Mouse (Mus musculus) heart, embryonic 15.5 days (tissue): ENCODE measurements at regions not wholly inside any gene's neighbourhood (a gene's known extent, or its start where the extent isn't known, plus 50 kb on each side); places are given as distances from the start of the nearest gene placed in this dataset.
A peak's percentile ranks its signal among the peaks of the same experiment; 100 is the strongest.

Source experiments
- ATAC-seq: fragments of 200-750 bp; cut with Nextera tagmentation; replicated peaks from 2 replicates; pipeline ENCODE4 v1.8.0; 2017; ENCODE audit warnings: low read depth, moderate TSS enrichment; ENCODE audit not compliant: insufficient number of reproducible peaks, insufficient read depth, low FRiP score
- H3K27ac ChIP-seq: fragments of 300-500 bp; sonication (generic); 2 replicates; pipeline ENCODE4 v1.5.1; 2015; ENCODE audit warnings: mild to moderate bottlenecking, inconsistent platforms
- H3K27me3 ChIP-seq: fragments of 300-500 bp; sonication (generic); 2 replicates; pipeline ENCODE4 v1.6.1; 2015; ENCODE audit warnings: inconsistent platforms
- H3K36me3 ChIP-seq: fragments of 300-500 bp; sonication (generic); 2 replicates; pipeline ENCODE4 v1.6.1; 2015; ENCODE audit warnings: mild to moderate bottlenecking, inconsistent platforms
- H3K4me1 ChIP-seq: fragments of 300-500 bp; sonication (generic); replicated peaks from 2 replicates; pipeline ENCODE4 v1.6.1; 2015; ENCODE audit warnings: inconsistent platforms
- H3K4me2 ChIP-seq: fragments of 300-500 bp; sonication (generic); 2 replicates; pipeline ENCODE4 v1.6.1; 2015; ENCODE audit warnings: inconsistent platforms, mild to moderate bottlenecking, moderate library complexity
- H3K4me3 ChIP-seq: fragments of 300-500 bp; sonication (generic); 2 replicates; pipeline ENCODE4 v1.5.1; 2015; ENCODE audit warnings: mild to moderate bottlenecking, inconsistent platforms
- H3K9ac ChIP-seq: fragments of 300-500 bp; sonication (generic); 2 replicates; pipeline ENCODE4 v1.6.1; 2015; ENCODE audit warnings: mild to moderate bottlenecking, inconsistent platforms
- H3K9me3 ChIP-seq: fragments of 300-500 bp; sonication (generic); replicated peaks from 2 replicates; pipeline ENCODE4 v1.6.1; 2016; ENCODE audit warnings: inconsistent platforms
- WGBS: fragments of 180-500 bp; shearing (Covaris S2); methylation state at CpG from one replicate; pipeline ENCODE4 v1.1.7; 2015; ENCODE audit warnings: mixed read lengths; 5-methylcytosine and 5-hydroxymethylcytosine counted together

GRCm38 (mm10) chr3:21479846-21480245 lies 596.6 kb upstream of the Tbl1xr1 start:
- H3K9me3 ChIP-seq = no peaks in the 10 kb centered on the region

DNA sequence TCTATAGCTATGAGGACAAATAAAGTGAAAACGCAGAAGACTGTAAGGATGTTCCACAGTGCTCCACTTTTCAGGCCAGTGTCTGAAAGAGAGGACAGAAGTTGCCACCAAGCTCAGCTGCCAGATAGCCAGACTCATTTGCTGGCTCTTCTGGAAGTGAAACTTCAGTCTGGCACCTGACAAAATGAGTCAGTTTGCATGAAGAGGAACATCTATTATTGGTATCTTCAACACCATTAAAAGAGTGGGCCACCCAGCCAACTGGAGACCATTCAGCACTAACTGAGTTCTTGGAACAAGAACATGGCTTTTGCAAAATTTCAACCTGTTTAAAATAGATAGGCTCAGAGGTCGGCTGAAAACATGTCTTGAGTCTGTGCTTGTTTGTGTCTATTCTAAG lies 592.4 kb upstream of the Tbl1xr1 start:
- H3K4me2 ChIP-seq = no peak overlapping the region
- no peaks in the 10 kb centered on the region for H3K9me3 ChIP-seq
- no peak overlapping the region for H3K9ac ChIP-seq
- H3K4me3 ChIP-seq = no peak overlapping the region
- H3K27me3 ChIP-seq = no peaks in the 10 kb centered on the region
- 75% methylated on average over 2 of the region's 2 CpGs for WGBS
- H3K27ac ChIP-seq = no peak overlapping the region
- H3K4me1 ChIP-seq = peaks cover 4% of the 10 kb centered on the region; the same call in 1 of the 2 replicates
- no peak for ATAC-seq
- no peaks in the 10 kb centered on the region for H3K36me3 ChIP-seq

More at GRCm38 (mm10) chr3:21479846-21480245, 596.6 kb upstream of the Tbl1xr1 start:
- Histone ChIP-seq H3K27ac (no peak overlapping the region), H3K4me3 (no peak overlapping the region), H3K36me3 (no peaks in the 10 kb centered on the region), H3K4me1 (peaks cover 5% of the 10 kb centered on the region; the same call in 1 of the 2 replicates), H3K4me2 (no peak overlapping the region), H3K27me3 (no peaks in the 10 kb centered on the region), H3K9ac (no peak overlapping the region)
- ATAC-seq = no peak

DNA sequence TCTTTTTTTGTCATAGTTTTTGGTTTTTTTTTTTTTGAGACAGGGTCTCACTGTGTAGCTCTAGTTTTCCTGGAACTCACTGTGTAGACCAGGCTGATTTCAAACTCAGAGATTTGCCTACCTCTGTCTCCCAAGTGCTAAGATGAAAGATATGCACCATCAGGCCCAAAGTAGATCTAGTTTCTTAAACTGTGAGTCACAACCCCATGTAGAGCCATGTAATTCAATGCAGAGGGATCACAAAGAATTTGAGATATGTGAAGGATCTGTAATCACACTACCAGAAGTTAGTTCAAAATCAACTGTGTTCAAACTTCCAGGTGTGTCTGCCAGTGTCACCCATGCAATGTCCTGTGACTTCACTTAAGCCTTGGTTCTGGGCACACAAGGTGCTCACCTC lies 591.0 kb upstream of the Tbl1xr1 start:
- no peak for ATAC-seq
- H3K4me1 ChIP-seq = no peaks in the 10 kb centered on the region
- no peaks in the 10 kb centered on the region for H3K9me3 ChIP-seq
- no peak overlapping the region for H3K4me2 ChIP-seq
- no peak overlapping the region for H3K9ac ChIP-seq
- H3K27ac ChIP-seq = no peak overlapping the region
- H3K36me3 ChIP-seq = no peaks in the 10 kb centered on the region
- no peaks in the 10 kb centered on the region for H3K27me3 ChIP-seq
- no peak overlapping the region for H3K4me3 ChIP-seq

DNA sequence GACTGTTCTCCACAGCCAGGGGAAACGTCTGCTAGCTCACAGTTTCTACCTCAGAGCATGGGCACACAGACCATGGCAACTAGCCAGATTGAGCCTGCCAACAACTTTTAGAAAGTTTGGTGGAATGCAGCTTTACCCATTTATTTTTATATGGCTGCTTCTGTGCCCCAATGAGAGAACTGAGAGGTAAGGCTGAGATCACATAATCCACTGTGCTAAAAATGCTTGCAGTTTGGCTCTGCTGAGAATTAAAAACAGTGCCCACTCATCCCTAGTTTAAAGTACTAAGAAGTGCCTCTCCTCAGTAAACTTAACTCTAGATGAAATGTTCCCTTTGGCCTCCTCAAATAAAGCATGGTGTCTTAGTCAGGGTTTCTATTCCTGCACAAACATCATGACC lies 586.9 kb upstream of the Tbl1xr1 start:
- H3K4me3 ChIP-seq = no peak overlapping the region
- H3K27ac ChIP-seq = no peak overlapping the region
- H3K4me2 ChIP-seq = no peak overlapping the region
- no peaks in the 10 kb centered on the region for H3K36me3 ChIP-seq
- H3K4me1 ChIP-seq = no peaks in the 10 kb centered on the region
- no peaks in the 10 kb centered on the region for H3K9me3 ChIP-seq
- no peak overlapping the region for H3K9ac ChIP-seq
- no peaks in the 10 kb centered on the region for H3K27me3 ChIP-seq
- ATAC-seq = no peak
- WGBS = 62% methylated on average over 1 of the region's 1 CpGs

- no peak for ATAC-seq
- Histone ChIP-seq H3K9ac (no peak overlapping the region), H3K4me1 (peaks cover 18% of the 10 kb centered on the region), H3K36me3 (no peaks in the 10 kb centered on the region), H3K4me3 (no peak overlapping the region), H3K27me3 (no peaks in the 10 kb centered on the region), H3K4me2 (no peak overlapping the region), H3K9me3 (no peaks in the 10 kb centered on the region), H3K27ac (no peak overlapping the region)
- 50% methylated on average over 3 of the region's 3 CpGs for WGBS
These were observed 584.0 kb upstream of the Tbl1xr1 start for GRCm38 (mm10) chr3:21492413-21492812.

- no peak for ATAC-seq
These were observed 583.1 kb upstream of the Tbl1xr1 start for GRCm38 (mm10) chr3:21493384-21493783.

GRCm38 (mm10) chr3:21494904-21495303 lies 581.5 kb upstream of the Tbl1xr1 start:
- Histone ChIP-seq H3K36me3 (no peaks in the 10 kb centered on the region), H3K4me1 (peaks cover 20% of the 10 kb centered on the region), H3K27me3 (no peaks in the 10 kb centered on the region), H3K27ac (no peak overlapping the region), H3K4me3 (no peak overlapping the region), H3K4me2 (no peak overlapping the region), H3K9me3 (no peaks in the 10 kb centered on the region), H3K9ac (no peak overlapping the region)
- 66% methylated on average over 3 of the region's 3 CpGs for WGBS
- no peak for ATAC-seq

More at GRCm38 (mm10) chr3:21493384-21493783, 583.1 kb upstream of the Tbl1xr1 start:
- Histone ChIP-seq H3K9ac (no peak overlapping the region), H3K27ac (no peak overlapping the region), H3K36me3 (no peaks in the 10 kb centered on the region), H3K4me2 (no peak overlapping the region), H3K4me3 (no peak overlapping the region), H3K27me3 (no peaks in the 10 kb centered on the region), H3K4me1 (peaks cover 20% of the 10 kb centered on the region), H3K9me3 (no peaks in the 10 kb centered on the region)
- 85% methylated on average over 6 of the region's 6 CpGs for WGBS

- Histone ChIP-seq H3K27me3 (no peaks in the 10 kb centered on the region), H3K9ac (no peak overlapping the region), H3K9me3 (no peaks in the 10 kb centered on the region), H3K4me2 (no peak overlapping the region), H3K27ac (no peak overlapping the region), H3K36me3 (no peaks in the 10 kb centered on the region), H3K4me3 (no peak overlapping the region), H3K4me1 (peaks cover 20% of the 10 kb centered on the region)
- 32% methylated on average over 5 of the region's 5 CpGs for WGBS
- ATAC-seq = no peak
These were observed 580.8 kb upstream of the Tbl1xr1 start for GRCm38 (mm10) chr3:21495651-21496050.

GRCm38 (mm10) chr3:21496166-21496565 lies 580.3 kb upstream of the Tbl1xr1 start:
- no peaks in the 10 kb centered on the region for H3K36me3 ChIP-seq
- no peak overlapping the region for H3K4me2 ChIP-seq
- peaks cover 20% of the 10 kb centered on the region for H3K4me1 ChIP-seq
- H3K9ac ChIP-seq = no peak overlapping the region
- ATAC-seq = no peak
- no peak overlapping the region for H3K4me3 ChIP-seq
- no peaks in the 10 kb centered on the region for H3K27me3 ChIP-seq
- no peaks in the 10 kb centered on the region for H3K9me3 ChIP-seq
- H3K27ac ChIP-seq = no peak overlapping the region
- 79% methylated on average over 2 of the region's 2 CpGs for WGBS

DNA sequence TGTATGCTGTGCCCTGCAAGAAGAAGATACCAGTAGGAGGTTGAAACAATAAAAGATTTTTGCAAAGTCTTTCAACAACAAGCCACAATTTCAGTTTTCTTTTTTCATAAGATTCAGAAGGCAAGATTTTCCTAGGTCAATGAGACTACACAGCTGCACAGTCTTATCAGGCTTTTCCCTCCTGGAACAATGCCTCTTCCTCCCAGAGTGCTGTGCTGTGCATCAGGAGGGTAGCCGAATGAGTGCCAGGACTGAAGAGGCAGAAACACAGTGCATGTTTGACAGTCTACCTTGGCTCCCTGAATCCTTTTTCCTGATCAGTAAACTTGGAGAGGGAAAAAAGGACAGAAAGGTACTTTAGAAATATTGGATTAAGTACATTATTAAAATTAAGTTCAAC lies 579.4 kb upstream of the Tbl1xr1 start:
- Histone ChIP-seq H3K9ac (no peak overlapping the region), H3K27me3 (no peaks in the 10 kb centered on the region), H3K9me3 (no peaks in the 10 kb centered on the region), H3K4me1 (peaks cover 20% of the 10 kb centered on the region), H3K4me3 (no peak overlapping the region), H3K4me2 (no peak overlapping the region), H3K27ac (no peak overlapping the region), H3K36me3 (no peaks in the 10 kb centered on the region)
- WGBS = 10% methylated on average over 1 of the region's 1 CpGs
- ATAC-seq = 0 out of 2 replicates have a peak, but pooled peaks have one; percentile 70

- Histone ChIP-seq H3K4me1 (no peaks in the 10 kb centered on the region), H3K9ac (no peak overlapping the region), H3K4me3 (no peak overlapping the region), H3K9me3 (peaks cover 17% of the 10 kb centered on the region), H3K36me3 (no peaks in the 10 kb centered on the region), H3K27me3 (no peaks in the 10 kb centered on the region), H3K27ac (no peak overlapping the region), H3K4me2 (no peak overlapping the region)
- WGBS = 94% methylated on average over 2 of the region's 2 CpGs
- ATAC-seq = no peak
These were observed 568.8 kb upstream of the Tbl1xr1 start for GRCm38 (mm10) chr3:21507655-21508054.

DNA sequence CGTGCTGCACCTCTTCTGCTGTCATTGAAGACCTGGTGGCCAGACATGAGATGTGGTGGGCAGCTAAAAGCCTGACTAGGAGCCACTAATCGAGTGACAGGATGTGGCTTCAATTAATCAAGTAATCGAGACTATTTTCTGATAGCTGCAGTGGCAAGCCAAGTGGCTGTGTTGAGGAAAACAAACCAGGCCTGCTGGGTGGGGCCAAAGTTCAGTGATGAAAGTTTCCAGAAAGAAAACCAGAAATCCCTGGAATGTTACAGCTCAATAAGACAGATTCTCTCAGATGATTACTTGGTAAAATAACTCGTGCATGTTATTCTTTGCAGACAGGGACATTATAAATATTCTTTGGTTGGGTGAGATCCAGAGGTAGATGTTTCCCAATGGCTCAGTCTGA lies 564.4 kb upstream of the Tbl1xr1 start:
- no peak overlapping the region for H3K9ac ChIP-seq
- no peak overlapping the region for H3K4me3 ChIP-seq
- no peak overlapping the region for H3K27ac ChIP-seq
- H3K4me1 ChIP-seq = no peaks in the 10 kb centered on the region
- ATAC-seq = no peak
- WGBS = 51% methylated on average over 4 of the region's 4 CpGs
- peaks cover 17% of the 10 kb centered on the region for H3K9me3 ChIP-seq
- no peaks in the 10 kb centered on the region for H3K36me3 ChIP-seq
- H3K27me3 ChIP-seq = no peaks in the 10 kb centered on the region
- no peak overlapping the region for H3K4me2 ChIP-seq
